Mouse (Mus musculus): ENCODE results near the gene Babam2.

DNA sequence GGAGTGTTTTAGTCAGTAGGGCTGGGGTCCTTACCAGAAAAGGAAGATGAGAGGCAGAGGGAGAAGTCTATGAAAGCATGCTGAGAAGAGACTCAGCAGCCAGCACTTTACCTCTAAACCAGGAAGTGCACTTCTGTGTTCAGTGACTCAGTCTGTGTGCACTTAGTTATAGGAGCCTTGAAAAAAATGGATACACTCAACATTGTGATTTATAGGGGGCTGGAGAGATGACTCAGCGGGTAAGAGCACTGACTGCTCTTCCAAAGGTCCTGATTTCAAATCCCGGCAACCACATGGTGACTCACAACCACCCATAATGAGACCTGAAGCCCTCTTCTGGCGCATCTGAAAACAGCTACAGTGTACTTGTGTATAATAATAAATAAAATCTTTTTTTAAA, 238.5 kb downstream of the Babam2 start:
- no peak for TF ChIP-seq GATA1 (IDR thresholded peaks at IDR 0.05; ENCODE audit: low read length)
- no peak for TF ChIP-seq TAL1 (IDR thresholded peaks at IDR 0.05; ENCODE audit: low read length)

Data from erythroblast, embryonic 14.5 days (primary cell).